Mouse (Mus musculus): Measurements from ENCODE around the gene Cmpk1. TPM values are rescaled to one million over a fixed set of nuclear protein-coding genes. Genes with fewer than 3 reads are reported as not detected.
"Not testable (repeated sequence)": the region's sequence is repeated elsewhere in the genome, so short reads cannot be mapped to it uniquely, and the experiment has no call there.

Gene Cmpk1
- 100 to 1,000 TPM; 115 to 122 TPM for total RNA-seq (2021)
- long read RNA-seq, experiment 1, transcript Cmpk1-201 (6 exons, 3,170 nt): major isoform, 252 of 258 reads
- long read RNA-seq, experiment 1, partial matches to known transcripts: 0 of 258 reads
- long read RNA-seq, experiment 1, other reads (novel, unspliced or antisense): 6 of 258 reads
- long read RNA-seq, experiment 2, transcript Cmpk1-201 (6 exons, 3,170 nt): major isoform, 179 of 189 reads
- long read RNA-seq, experiment 2, partial matches to known transcripts: 3 of 189 reads
- long read RNA-seq, experiment 2, other reads (novel, unspliced or antisense): 7 of 189 reads

DNA sequence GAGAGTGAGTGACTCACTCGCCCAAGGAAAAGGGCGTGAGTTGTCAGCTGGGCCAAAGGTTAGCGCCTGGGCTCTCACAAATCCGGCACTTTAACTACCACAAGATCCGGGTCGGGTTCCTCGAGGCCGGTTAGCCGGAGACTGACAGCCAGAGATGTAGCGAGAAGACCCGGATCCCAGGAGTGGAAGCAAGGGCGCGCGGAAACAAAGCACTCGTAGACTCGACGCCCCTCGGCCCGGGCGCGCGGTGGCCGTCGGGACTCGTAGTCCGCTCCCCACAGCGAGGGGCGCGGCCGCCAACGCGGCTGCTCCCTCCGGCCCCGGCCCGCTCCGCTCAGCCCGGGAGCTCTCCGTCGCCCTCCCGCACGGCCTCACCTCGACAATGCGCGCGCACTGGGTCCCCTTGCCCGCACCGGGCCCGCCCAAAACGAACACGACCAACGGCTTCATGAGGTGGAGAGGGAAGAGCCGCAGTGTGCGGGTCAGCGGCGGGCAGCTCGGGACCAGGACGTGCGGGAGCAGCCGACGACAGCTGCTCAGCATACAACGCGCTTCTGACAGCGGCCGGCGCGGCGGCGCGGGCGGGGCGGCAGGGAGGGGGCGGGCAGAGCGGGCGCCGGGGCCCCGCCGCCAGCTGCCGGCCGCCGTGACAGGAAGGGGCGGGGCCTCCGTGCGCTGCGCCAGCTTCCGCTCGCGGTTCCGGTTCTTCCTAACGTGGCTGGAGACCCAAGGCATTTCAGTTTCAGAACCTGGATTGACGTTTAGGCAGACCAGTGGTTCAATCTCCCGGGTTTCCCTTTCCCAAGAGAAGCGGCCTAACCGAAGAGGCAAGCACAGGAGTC lies at the start of gene Cmpk1:
Gene Cmpk1 (minus strand): TSS at position 651 of the 842 bp plus-strand sequence.
- DNase-seq (ENCODE audit: low spot score in 2 of 2): peak; percentile 84 to 86
- intact Hi-C loops (cut with DNase I): no loop called here

GRCm38 (mm10) chr4:115035043-115035442 lies 48.0 kb upstream of the Cmpk1 start:
- no peak for DNase-seq (ENCODE audit: low spot score in 2 of 2)
- intact Hi-C loops (cut with DNase I): loop anchor here (5.0 kb wide), 1 partner anchor 62 kb away; no protein-coding TSS in a partner anchor

- intact Hi-C loops (cut with DNase I): no loop called here
- no peak for DNase-seq (ENCODE audit: low spot score in 2 of 2)
Observed at GRCm38 (mm10) chr4:115019997-115020396, 33.0 kb upstream of the Cmpk1 start.

DNA sequence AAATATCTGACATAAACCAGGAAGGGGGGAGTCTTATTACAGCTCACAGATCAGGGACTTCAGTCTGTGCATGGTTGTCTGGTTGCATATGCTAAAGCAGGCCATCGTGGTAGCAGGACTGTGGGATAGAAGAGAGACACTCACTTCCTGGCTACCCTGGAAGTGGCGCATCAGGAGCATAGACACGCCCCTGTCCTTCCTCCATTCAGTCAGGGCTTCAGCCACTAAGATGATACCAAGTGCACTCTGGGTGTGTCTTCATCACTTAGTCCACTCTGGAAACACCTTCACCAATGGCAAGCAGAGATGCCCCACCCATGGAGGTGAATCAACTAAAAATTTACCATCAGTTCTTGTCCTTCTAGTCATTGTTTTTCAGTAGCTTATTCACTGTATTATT lies 27.2 kb upstream of the Cmpk1 start:
- intact Hi-C loops (cut with DNase I): no loop called here
- no peak for DNase-seq (ENCODE audit: low spot score in 2 of 2)

DNA sequence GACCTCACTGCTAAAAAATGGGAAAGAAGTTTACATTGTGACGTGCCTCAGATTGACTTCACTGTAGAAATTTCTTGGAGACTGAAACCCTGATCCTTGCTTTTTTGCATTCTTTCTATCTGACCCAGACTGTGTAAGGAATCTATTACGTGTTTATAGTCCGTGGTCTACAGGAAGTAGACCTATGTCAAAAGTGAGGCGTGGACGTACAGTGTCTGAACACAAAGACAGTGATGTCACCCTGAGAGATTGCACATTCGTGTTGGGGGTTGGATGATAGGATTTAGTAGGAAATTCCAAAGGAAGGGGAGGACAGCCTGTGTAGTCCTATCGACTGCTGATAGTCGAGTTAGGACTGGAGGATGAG lies 13.4 kb upstream of the Cmpk1 start:
- intact Hi-C loops (cut with DNase I): no loop called here
- no peak for DNase-seq (ENCODE audit: low spot score in 2 of 2)

DNA sequence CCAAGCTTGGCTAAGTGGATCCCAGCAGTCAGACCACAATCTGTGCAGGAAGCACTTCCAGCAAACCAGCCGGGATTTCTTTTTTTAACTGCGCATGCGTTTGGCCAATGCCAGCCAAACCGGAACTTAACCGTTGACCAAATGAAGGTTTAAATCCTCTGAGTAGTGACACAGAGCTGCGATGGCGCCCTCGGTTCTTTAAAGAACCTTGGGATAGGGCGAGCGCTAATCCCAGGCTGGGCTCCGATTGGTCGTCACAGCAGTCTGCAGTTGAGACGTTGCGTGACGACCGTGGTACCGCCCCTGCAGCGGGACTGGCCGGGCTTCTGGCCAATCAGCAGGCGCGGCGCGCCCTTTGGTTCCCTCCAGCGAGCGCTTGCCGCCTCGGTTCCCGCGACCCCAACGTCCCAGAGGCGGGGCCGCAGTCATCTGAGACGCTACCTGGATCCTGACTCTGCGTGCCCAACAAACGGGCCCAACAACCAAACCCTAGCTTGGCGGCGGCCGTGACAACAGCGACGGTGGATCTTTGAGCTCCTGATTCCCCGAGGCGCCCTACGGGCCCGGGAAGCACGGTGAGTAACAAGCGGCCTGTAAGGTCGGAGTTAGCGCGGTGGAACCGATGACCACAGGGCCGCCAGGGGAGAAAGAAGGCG lies 12.9 kb upstream of the Cmpk1 start, which contains the start of gene Stil:
Gene Stil (plus strand): TSS at position 387 of the 656 bp plus-strand sequence.
- intact Hi-C loops (cut with DNase I): no loop called here
- peak; percentile 96 to 98 for DNase-seq (ENCODE audit: low spot score in 2 of 2)

DNA sequence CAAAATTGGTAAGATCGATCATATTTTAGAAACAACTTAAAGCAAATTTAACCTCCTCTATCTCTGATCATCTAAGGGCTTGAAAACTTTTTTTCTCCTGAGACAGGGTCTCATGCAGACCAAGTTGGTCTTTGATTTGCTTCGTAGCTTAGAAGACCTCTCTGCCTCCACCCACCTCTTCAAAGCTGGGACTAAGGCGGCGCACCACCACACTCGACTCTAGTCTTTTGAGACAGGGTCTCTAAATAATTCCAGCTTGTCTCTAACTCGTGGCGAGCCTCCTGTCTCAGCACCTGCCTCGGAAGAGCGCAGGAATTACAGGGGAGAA lies 12.4 kb upstream of the Cmpk1 start:
- no peak for DNase-seq (ENCODE audit: low spot score in 2 of 2)
- intact Hi-C loops (cut with DNase I): no loop called here

DNA sequence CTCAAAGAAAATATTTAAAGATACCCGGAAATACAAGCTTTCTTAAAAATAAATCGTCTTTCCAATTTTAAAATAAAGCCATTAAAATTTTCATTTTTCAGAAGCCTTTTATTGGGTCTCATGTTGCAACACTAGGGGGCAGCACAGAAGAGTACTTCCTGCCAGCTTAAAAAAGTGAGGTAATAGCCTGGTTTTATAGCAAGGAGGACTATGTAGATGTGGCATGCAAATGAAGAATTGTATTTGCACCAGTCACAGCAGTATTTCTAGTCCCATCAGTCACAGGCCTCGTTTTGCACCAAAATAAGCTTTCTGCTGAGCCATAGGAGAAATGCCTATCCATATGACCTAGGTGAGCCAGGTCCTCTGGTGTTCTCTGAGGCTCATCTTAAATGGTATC lies 10.0 kb upstream of the Cmpk1 start:
- intact Hi-C loops (cut with DNase I): no loop called here

DNA sequence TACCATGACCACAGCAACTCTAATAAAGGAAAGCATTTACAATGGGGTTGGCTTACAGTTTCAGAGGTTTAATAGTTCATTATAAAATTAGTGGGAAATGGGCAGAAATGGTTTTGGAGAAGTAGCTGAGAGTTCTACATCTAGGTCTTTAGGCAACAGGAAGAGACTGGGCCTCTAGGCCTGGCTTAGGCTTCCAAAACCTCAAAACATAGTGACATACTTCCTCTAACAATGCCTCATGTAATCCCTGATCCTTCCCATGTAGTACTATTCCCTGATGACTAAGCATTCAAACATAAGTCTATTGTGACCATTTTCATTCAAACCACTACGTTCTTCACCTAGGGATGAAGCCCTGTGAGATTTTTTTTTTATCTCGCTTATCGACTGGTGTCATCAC lies 7.2 kb upstream of the Cmpk1 start:
- no peak for DNase-seq (ENCODE audit: low spot score in 2 of 2)
- intact Hi-C loops (cut with DNase I): no loop called here

More for the DNA sequence above, 10.0 kb upstream of the Cmpk1 start:
- peak; percentile 47 to 53 for DNase-seq (ENCODE audit: low spot score in 2 of 2)

- DNase-seq (ENCODE audit: low spot score in 2 of 2): no peak
- intact Hi-C loops (cut with DNase I): no loop called here
Observed at GRCm38 (mm10) chr4:114986211-114986590, 840 bp downstream of the Cmpk1 start.

- intact Hi-C loops (cut with DNase I): no loop called here
Observed at GRCm38 (mm10) chr4:114983020-114983419, 4.0 kb downstream of the Cmpk1 start.

GRCm38 (mm10) chr4:114982619-114983018 lies 4.4 kb downstream of the Cmpk1 start:
- intact Hi-C loops (cut with DNase I): no loop called here
- no peak for DNase-seq (ENCODE audit: low spot score in 2 of 2)

More at GRCm38 (mm10) chr4:114983020-114983419, 4.0 kb downstream of the Cmpk1 start:
- peak in 1 of 2 experiments; percentile 10 for DNase-seq (ENCODE audit: low spot score in 2 of 2)

- no peak for DNase-seq (ENCODE audit: low spot score in 2 of 2)
- intact Hi-C loops (cut with DNase I): no loop called here
Observed at GRCm38 (mm10) chr4:114973229-114973740, 13.8 kb downstream of the Cmpk1 start.

DNA sequence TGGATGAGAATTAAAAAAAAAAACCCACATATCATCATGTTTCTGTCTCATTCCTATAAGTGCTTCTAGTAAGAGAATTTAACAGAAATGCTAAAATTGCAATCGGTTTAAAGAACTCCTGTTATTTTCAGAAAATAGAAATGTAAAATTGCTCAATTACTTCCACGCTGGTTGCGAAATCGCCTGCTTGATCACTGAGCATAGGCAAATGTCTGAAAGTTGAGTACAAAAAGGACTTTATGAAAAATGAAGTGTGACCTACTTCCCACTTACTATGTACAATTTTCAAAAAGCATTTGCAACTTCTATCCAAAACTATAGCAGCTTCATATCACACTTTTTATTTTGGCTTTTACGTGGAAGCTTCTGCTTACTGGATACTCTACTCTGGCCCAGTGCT lies 16.3 kb downstream of the Cmpk1 start:
- intact Hi-C loops (cut with DNase I): no loop called here
- no peak for DNase-seq (ENCODE audit: low spot score in 2 of 2)

DNA sequence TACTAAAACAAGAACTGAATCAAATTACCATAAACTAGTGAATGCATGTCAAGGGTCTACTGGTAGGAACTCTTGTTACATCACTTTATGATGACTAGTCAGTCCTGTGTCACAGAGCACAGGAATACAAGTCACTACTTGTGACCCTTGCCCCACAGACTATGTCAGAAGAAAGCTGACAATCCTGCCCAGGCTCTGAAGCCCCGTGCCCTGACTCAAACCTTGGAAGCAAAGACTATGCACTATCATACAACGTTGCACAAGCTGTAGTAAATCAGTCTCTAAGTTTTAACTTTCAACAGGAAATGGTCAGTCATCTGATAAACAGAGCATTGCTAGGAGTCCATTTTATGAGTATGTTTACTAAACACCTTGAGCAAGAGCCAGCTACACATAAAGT lies 26.2 kb downstream of the Cmpk1 start:
- not testable (repeated sequence) for DNase-seq (ENCODE audit: low spot score in 2 of 2)

GRCm38 (mm10) chr4:114959533-114959932 lies 27.5 kb downstream of the Cmpk1 start:
- intact Hi-C loops (cut with DNase I): no loop called here

More for the DNA sequence above, 26.2 kb downstream of the Cmpk1 start:
- intact Hi-C loops (cut with DNase I): not testable (repeated sequence)

DNA sequence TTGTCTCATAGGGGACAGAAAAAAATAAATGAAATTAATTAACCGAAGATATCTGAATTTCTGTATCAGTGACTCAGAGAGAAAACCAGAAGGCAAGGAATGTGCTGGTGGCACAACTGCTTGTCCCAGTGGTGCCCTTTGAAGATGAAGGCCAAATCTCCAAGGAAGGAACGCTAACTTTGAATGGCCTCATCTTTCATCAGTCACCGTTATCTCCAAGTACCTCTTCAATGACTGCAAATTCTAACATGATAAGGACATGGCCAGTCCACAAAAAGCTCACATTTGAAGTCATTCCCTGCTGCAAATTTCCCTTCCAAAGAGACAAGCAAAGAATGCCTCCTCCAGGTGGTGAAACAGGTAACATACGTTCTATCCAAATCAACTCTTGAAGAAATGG lies 28.3 kb downstream of the Cmpk1 start:
- no peak for DNase-seq (ENCODE audit: low spot score in 2 of 2)
- intact Hi-C loops (cut with DNase I): no loop called here

More at GRCm38 (mm10) chr4:114959533-114959932, 27.5 kb downstream of the Cmpk1 start:
- DNase-seq (ENCODE audit: low spot score in 2 of 2): no peak

GRCm38 (mm10) chr4:114958231-114958630 lies 28.8 kb downstream of the Cmpk1 start:
- DNase-seq (ENCODE audit: low spot score in 2 of 2): no peak
- intact Hi-C loops (cut with DNase I): no loop called here

- intact Hi-C loops (cut with DNase I): no loop called here
- DNase-seq (ENCODE audit: low spot score in 2 of 2): no peak
Observed at GRCm38 (mm10) chr4:114957403-114957802, 29.6 kb downstream of the Cmpk1 start.

DNA sequence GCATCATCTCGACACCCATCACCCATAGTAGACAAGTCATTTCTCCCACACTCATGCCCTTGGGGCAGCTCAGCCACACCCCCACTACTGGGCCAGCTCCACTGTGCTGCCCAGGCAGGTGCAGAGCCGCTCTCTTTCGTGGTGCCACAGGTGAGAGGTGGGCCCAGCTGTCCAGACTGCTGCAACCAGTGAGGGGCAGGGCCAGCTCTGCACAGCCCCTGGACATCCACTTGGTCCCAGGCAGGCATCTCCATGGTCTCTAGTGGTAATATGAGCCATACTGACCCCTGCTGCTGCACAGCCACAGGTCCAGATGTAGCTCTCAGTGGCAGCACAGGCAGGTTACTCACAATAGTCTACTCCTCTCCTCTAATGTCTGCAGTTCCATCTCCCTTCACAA lies 33.9 kb downstream of the Cmpk1 start:
- DNase-seq (ENCODE audit: low spot score in 2 of 2): no peak
- intact Hi-C loops (cut with DNase I): no loop called here

Measured in left cerebral cortex, postnatal 14 days (tissue).